Mouse (Mus musculus) ES-E14 (cell line): ENCODE data around the gene Cnpy4.

Source experiments
- CHD2 ChIP-seq: IDR thresholded peaks from 2 replicates; pipeline ENCODE4 v1.6.1; 2014; ENCODE audit warnings: mild to moderate bottlenecking, low read depth, low read length, inconsistent platforms
- MAFK ChIP-seq: IDR thresholded peaks from 2 replicates; pipeline ENCODE4 v1.6.1; 2014; ENCODE audit warnings: mild to moderate bottlenecking, low read depth, low read length, inconsistent platforms; ENCODE audit not compliant: insufficient read depth

DNA sequence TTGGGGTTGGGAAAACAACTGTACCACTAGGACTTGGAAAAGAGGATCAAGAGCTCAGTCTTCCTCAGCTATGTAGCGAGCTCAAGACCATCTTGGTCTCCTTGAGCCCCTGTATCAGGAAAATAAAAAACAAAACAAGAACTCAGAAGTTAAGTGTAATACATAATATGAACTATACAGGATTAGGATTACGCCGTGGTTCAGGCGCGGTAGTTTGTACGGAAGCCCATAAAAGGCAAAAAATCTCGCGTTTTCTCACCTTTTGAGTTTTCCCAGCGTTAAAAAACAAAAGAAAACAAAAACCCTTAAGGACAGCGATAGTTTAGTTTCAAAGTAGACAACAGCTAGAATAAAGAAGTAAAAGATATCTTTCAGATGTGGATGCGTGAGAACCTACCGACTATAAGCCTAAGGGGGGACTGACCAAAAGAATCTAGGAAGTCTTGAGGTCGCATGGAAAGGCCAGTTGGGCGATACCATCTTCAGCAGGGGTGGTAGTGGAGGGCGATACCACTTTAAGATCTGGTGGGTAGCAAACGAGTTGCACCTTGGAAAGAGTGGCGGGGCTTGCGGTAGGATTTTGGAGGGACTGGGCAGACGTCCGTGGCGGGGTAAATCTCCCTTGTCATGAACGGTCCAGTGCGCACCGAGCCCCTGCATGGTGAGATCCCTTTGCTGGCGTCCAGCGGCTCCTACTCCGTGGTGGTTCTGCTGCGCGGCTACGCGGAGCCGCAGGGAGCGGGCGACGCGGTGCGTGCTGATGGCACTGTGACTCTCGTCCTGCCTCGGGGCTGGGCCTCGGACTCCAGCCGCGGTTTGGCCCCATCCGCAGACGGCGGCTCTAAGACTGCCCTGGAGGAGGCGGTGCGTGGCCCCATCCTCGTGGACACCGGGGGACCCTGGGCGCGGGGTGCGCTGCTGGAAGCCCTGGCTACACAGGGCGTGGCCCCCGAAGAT, 6.8 kb downstream of the Cnpy4 start, which contains the start of gene Mblac1:
- TF ChIP-seq MAFK = no peak
- TF ChIP-seq CHD2 = no peak
